Mouse (Mus musculus) B cell, adult 62 days (primary cell): ENCODE data around the gene Scd1. TPM values are rescaled to one million over a fixed set of nuclear protein-coding genes. Genes with fewer than 3 reads are reported as not detected.

ENCODE experiments used
- total RNA-seq: library from RNA; stranded (reverse); gene quantifications from 4 replicates; pipeline ENCODE4 v1.2.4, GENCODE M21; 2023

Gene Scd1
- 810 to 978 TPM (median 883 TPM) in 4 replicates for total RNA-seq

GRCm38 (mm10) chr19:44407341-44408222 is at the start of gene Scd1:
Gene Scd1, minus strand, starts transcription at chr19:44407879.

Other genes starting within 250 kb of the Scd1 start
- not detected in 4 replicates for gene Pkd2l1, start 215.4 kb downstream of the Scd1 start, total RNA-seq
- gene Scd3, start 204.6 kb downstream of the Scd1 start, total RNA-seq, result not detected in 4 replicates
- 39.1 to 42.5 TPM (median 39.8 TPM) in 4 replicates for gene Scd2, start 114.2 kb downstream of the Scd1 start, total RNA-seq
- 0.85 to 2.0 TPM (median 1.5 TPM) in 4 replicates for gene Scd4, start 74.8 kb downstream of the Scd1 start, total RNA-seq
- gene Wnt8b, start 85.6 kb upstream of the Scd1 start, total RNA-seq, result 0.16 TPM in 1 of 4 replicates, not detected in the others
- gene Sec31b, start 138.0 kb upstream of the Scd1 start, total RNA-seq, result 1.7 to 2.8 TPM (median 2.2 TPM) in 4 replicates
- not detected in 4 replicates for gene Gm20538, start 145.0 kb upstream of the Scd1 start, total RNA-seq
- 117 to 131 TPM (median 119 TPM) in 4 replicates for gene Ndufb8, start 147.6 kb upstream of the Scd1 start, total RNA-seq
- gene Hif1an, start 155.0 kb upstream of the Scd1 start, total RNA-seq, result 50.7 to 59.3 TPM (median 56.1 TPM) in 4 replicates